Mouse (Mus musculus): ENCODE measurements at regions not wholly inside any gene's neighbourhood (a gene's known extent, or its start where the extent isn't known, plus 50 kb on each side); places are given as distances from the start of the nearest gene placed in this dataset.

DNA sequence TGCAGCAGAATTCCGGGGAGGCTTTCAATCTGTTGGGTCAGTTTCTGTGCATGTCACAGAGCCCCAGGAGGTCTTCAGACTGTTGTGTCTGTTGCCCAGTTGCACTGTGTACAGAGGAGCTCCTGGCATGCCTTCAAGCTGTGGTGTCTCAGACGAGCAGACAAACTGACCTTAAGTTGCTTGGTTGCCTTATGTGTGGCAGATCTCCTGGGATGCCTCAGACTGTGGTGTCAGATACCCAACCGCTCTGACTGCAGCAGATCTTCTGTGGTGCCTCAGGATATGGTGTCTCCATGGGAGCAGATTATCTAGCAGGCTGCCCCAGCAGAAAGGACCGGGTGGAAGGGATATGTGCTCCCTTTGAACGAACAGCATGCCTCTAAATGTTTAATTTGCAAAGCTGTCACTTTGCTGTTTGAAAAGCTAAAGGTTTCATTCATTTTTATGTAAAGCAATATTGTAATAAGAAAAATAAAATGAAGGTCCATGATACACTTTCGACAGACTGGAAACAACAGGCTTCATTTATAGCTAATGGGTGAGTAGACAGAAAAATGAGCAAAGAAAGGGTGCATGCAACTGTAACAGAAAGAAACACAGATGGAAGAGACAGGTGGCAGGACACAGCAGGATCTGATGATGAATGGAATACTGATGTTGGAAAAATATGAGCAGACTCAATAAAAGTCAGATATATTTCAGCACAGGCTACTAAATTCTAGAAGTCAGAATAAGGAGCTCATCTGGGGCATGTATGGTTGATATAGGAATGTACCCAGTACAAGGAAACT is 1060.0 kb downstream of the Serpinb8 start:
- peak; percentile 6 for DNase-seq (ENCODE audit: low spot score)

GRCm38 (mm10) chr1:108671026-108671425 is 1081.2 kb downstream of the Serpinb8 start:
- no peak for DNase-seq (ENCODE audit: low spot score)
